Mouse (Mus musculus) intestine, embryonic 15.5 days (tissue): ENCODE results near the gene Cox11. TPM values are rescaled to one million over a fixed set of nuclear protein-coding genes. Genes with fewer than 3 reads are reported as not detected.

Experiments used
- ATAC-seq: fragments of 200-750 bp; cut with Nextera tagmentation; 2 replicates; pipeline ENCODE4 v1.8.0; 2017; ENCODE audit warnings: moderate TSS enrichment, moderate library complexity
- H3K27ac ChIP-seq: fragments of 300-500 bp; sonication (generic); 2 replicates; pipeline ENCODE4 v1.5.1; 2015; ENCODE audit warnings: mild to moderate bottlenecking, inconsistent platforms
- H3K27me3 ChIP-seq: fragments of 300-500 bp; sonication (generic); replicated peaks from 2 replicates; pipeline ENCODE4 v1.6.1; 2015; ENCODE audit warnings: inconsistent platforms
- H3K36me3 ChIP-seq: fragments of 300-500 bp; sonication (generic); 2 replicates; pipeline ENCODE4 v1.6.1; 2015; ENCODE audit warnings: inconsistent platforms
- H3K4me1 ChIP-seq: fragments of 300-500 bp; sonication (generic); replicated peaks from 2 replicates; pipeline ENCODE4 v1.6.1; 2015; ENCODE audit warnings: inconsistent platforms
- H3K4me2 ChIP-seq: fragments of 300-500 bp; sonication (generic); replicated peaks from 2 replicates; pipeline ENCODE4 v1.6.1; 2015; ENCODE audit warnings: mild to moderate bottlenecking, inconsistent platforms
- H3K4me3 ChIP-seq: fragments of 300-500 bp; sonication (generic); replicated peaks from 2 replicates; pipeline ENCODE4 v1.5.1; 2015; ENCODE audit warnings: inconsistent platforms
- H3K9ac ChIP-seq: fragments of 300-500 bp; sonication (generic); 2 replicates; pipeline ENCODE4 v1.6.1; 2015; ENCODE audit warnings: inconsistent platforms
- H3K9me3 ChIP-seq: fragments of 300-500 bp; sonication (generic); 2 replicates; pipeline ENCODE4 v1.6.1; 2016; ENCODE audit warnings: inconsistent platforms
- WGBS: fragments of 180-500 bp; shearing (Covaris S2); methylation state at CpG from one replicate; pipeline ENCODE4 v1.1.7; 2015; 5-methylcytosine and 5-hydroxymethylcytosine counted together
- polyA plus RNA-seq: library from polyadenylated mRNA; unstranded; fragments of >200 nt; fragmentation: Nextera tagmentation; extraction: Ambion mirVana; gene quantifications from 2 replicates; pipeline ENCODE4 v1.2.1, GENCODE M21; 2015

Cox11 gene
- polyA plus RNA-seq, result 34.0 and 35.9 TPM in 2 replicates

GRCm38 (mm10) chr11:90637440-90638311 lies at the start of gene Cox11, which contains the start of gene Stxbp4:
Gene Cox11 (plus strand): TSS chr11:90638173.
Gene Stxbp4 (minus strand): TSS chr11:90638084.
- Histone ChIP-seq H3K9me3 (no peaks in the 10 kb centered on the region), H3K4me2 (peak within 1 kb of the TSS; percentile 67), H3K27ac (peak within 1 kb of the TSS; percentile 90), H3K9ac (peak within 1 kb of the TSS; percentile 97), H3K27me3 (no peaks in the 10 kb centered on the region), H3K36me3 (no peaks in the 10 kb centered on the region), H3K4me1 (no peaks in the 10 kb centered on the region), H3K4me3 (peak within 1 kb of the TSS; percentile 99)
- ATAC-seq, result peak; percentile 98
- under 1% methylated on average over 48 of the region's 48 CpGs for WGBS

GRCm38 (mm10) chr11:90590996-90591395 lies 47.0 kb upstream of the Cox11 start:
- H3K4me1 ChIP-seq, result no peaks in the 10 kb centered on the region
- 93% methylated on average over 1 of the region's 1 CpGs for WGBS
- H3K4me3 ChIP-seq, result no peak overlapping the region
- no peak overlapping the region for H3K4me2 ChIP-seq
- no peak for ATAC-seq
- no peaks in the 10 kb centered on the region; the same call in 1 of the 2 replicates for H3K36me3 ChIP-seq
- H3K27ac ChIP-seq, result no peak overlapping the region
- H3K9me3 ChIP-seq, result no peaks in the 10 kb centered on the region
- no peaks in the 10 kb centered on the region for H3K27me3 ChIP-seq
- no peak overlapping the region for H3K9ac ChIP-seq

- H3K4me1 ChIP-seq, result no peaks in the 10 kb centered on the region
- 89% methylated on average over 1 of the region's 1 CpGs for WGBS
- H3K9me3 ChIP-seq, result no peaks in the 10 kb centered on the region
- ATAC-seq, result no peak
- H3K4me3 ChIP-seq, result no peak overlapping the region
- H3K9ac ChIP-seq, result no peak overlapping the region
- peaks cover 3% of the 10 kb centered on the region; the same call in 1 of the 2 replicates for H3K36me3 ChIP-seq
- no peaks in the 10 kb centered on the region for H3K27me3 ChIP-seq
- H3K4me2 ChIP-seq, result no peak overlapping the region
- no peak overlapping the region for H3K27ac ChIP-seq
Measured at GRCm38 (mm10) chr11:90595826-90596225, 42.1 kb upstream of the Cox11 start.

- Histone ChIP-seq H3K27ac (no peak overlapping the region), H3K4me3 (no peak overlapping the region), H3K4me1 (no peaks in the 10 kb centered on the region), H3K9me3 (no peaks in the 10 kb centered on the region), H3K27me3 (no peaks in the 10 kb centered on the region), H3K9ac (no peak overlapping the region), H3K4me2 (no peak overlapping the region), H3K36me3 (0 out of 2 replicates have a peak, but pooled peaks cover 3% of the 10 kb centered on the region)
- no peak for ATAC-seq
- WGBS, result 54% methylated on average over 2 of the region's 2 CpGs
Measured at GRCm38 (mm10) chr11:90603066-90603465, 34.9 kb upstream of the Cox11 start.

- Histone ChIP-seq H3K36me3 (no peaks in the 10 kb centered on the region), H3K9ac (no peak overlapping the region), H3K4me2 (no peak overlapping the region), H3K4me1 (no peaks in the 10 kb centered on the region), H3K27me3 (no peaks in the 10 kb centered on the region), H3K27ac (no peak overlapping the region), H3K9me3 (no peaks in the 10 kb centered on the region), H3K4me3 (no peak overlapping the region)
- no peak for ATAC-seq
Measured at GRCm38 (mm10) chr11:90612118-90612517, 25.9 kb upstream of the Cox11 start.

GRCm38 (mm10) chr11:90614743-90615142 lies 23.2 kb upstream of the Cox11 start:
- Histone ChIP-seq H3K4me3 (no peak overlapping the region), H3K27me3 (no peaks in the 10 kb centered on the region), H3K4me1 (no peaks in the 10 kb centered on the region), H3K4me2 (no peak overlapping the region), H3K36me3 (no peaks in the 10 kb centered on the region), H3K27ac (no peak overlapping the region), H3K9ac (no peak overlapping the region), H3K9me3 (no peaks in the 10 kb centered on the region)
- WGBS, result 88% methylated on average over 6 of the region's 6 CpGs
- no peak for ATAC-seq

DNA sequence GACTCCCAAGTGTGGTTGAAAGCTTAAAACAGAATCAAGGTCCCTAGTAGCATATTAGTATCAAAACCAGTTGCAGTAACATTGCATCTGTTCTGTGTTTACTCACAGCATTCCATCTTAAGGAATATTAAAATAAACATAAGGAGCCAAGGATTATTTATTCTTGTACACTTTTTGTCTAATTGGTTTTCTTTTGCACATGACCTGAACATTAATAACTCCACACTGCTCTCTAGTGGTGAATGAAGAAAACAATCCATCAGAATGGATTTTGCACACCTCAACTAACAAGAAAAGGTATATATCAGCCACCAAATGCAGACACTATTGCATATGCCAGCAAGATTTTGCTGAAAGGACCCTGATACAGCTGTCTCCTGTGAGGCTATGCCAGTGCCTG lies 21.5 kb upstream of the Cox11 start:
- no peak for ATAC-seq
- H3K9me3 ChIP-seq, result no peaks in the 10 kb centered on the region

DNA sequence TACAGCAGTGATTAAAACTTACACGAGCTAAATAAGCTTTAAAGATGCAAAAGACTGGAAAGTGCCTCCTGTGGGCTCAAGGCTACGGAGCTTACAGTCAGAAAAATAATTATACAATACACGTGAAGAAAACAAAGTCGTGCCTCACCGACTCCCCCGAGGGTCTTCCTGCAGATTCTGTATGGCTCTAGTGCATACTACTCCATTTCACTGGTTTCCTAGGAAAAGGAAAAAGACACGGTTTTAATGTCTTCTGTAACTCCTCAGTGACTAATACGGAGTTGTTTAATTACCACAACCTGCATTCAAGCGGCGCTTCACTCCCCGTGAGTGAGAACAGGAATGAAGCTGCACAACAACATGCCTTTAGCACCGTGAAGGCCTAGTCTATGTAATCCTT lies 15.9 kb upstream of the Cox11 start:
- Histone ChIP-seq H3K36me3 (no peaks in the 10 kb centered on the region), H3K27me3 (no peaks in the 10 kb centered on the region), H3K4me3 (no peak overlapping the region), H3K27ac (no peak overlapping the region), H3K9ac (no peak overlapping the region), H3K9me3 (no peaks in the 10 kb centered on the region), H3K4me1 (no peaks in the 10 kb centered on the region), H3K4me2 (no peak overlapping the region)
- WGBS, result 91% methylated on average over 12 of the region's 12 CpGs
- no peak for ATAC-seq

More for the DNA sequence above, 21.5 kb upstream of the Cox11 start:
- Histone ChIP-seq H3K9ac (no peak overlapping the region), H3K4me1 (no peaks in the 10 kb centered on the region), H3K27ac (no peak overlapping the region), H3K27me3 (no peaks in the 10 kb centered on the region), H3K36me3 (no peaks in the 10 kb centered on the region), H3K4me3 (no peak overlapping the region), H3K4me2 (no peak overlapping the region)

GRCm38 (mm10) chr11:90622500-90622899 lies 15.5 kb upstream of the Cox11 start:
- no peaks in the 10 kb centered on the region for H3K36me3 ChIP-seq
- H3K27me3 ChIP-seq, result no peaks in the 10 kb centered on the region
- no peak for ATAC-seq
- H3K4me3 ChIP-seq, result no peak overlapping the region
- H3K4me1 ChIP-seq, result no peaks in the 10 kb centered on the region
- no peaks in the 10 kb centered on the region for H3K9me3 ChIP-seq
- no peak overlapping the region for H3K27ac ChIP-seq
- WGBS, result 91% methylated on average over 7 of the region's 7 CpGs
- H3K4me2 ChIP-seq, result no peak overlapping the region
- no peak overlapping the region for H3K9ac ChIP-seq

DNA sequence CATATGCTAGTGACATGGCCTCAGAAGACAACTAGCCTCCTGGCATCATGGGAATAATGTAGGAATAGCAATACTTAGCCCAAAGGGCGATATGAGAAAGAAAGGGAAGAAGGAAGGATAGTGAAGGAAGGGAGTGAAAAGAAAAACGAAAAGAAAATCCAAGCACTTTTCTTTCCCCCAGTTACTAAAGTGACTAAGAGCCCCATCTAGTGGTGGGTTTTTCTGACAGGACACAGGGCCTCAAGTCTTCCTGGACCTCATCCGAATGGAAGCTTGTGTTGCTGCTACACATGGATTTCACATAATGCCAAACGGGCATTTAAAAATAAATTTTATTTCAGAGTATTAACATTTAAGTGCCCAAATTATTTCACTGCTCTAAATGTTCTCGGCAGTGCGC lies 14.5 kb upstream of the Cox11 start:
- Histone ChIP-seq H3K9ac (no peak overlapping the region), H3K4me2 (no peak overlapping the region), H3K9me3 (no peaks in the 10 kb centered on the region), H3K27ac (no peak overlapping the region), H3K27me3 (no peaks in the 10 kb centered on the region), H3K4me1 (no peaks in the 10 kb centered on the region), H3K4me3 (no peak overlapping the region), H3K36me3 (no peaks in the 10 kb centered on the region)
- 57% methylated on average over 6 of the region's 6 CpGs for WGBS
- ATAC-seq, result no peak

GRCm38 (mm10) chr11:90625174-90625573 lies 12.8 kb upstream of the Cox11 start:
- H3K36me3 ChIP-seq, result no peaks in the 10 kb centered on the region
- no peak overlapping the region for H3K4me2 ChIP-seq
- no peaks in the 10 kb centered on the region for H3K27me3 ChIP-seq
- H3K4me3 ChIP-seq, result no peak overlapping the region
- no peaks in the 10 kb centered on the region for H3K4me1 ChIP-seq
- H3K27ac ChIP-seq, result no peak overlapping the region
- no peak overlapping the region for H3K9ac ChIP-seq
- no peak for ATAC-seq
- H3K9me3 ChIP-seq, result no peaks in the 10 kb centered on the region
- 88% methylated on average over 1 of the region's 1 CpGs for WGBS

DNA sequence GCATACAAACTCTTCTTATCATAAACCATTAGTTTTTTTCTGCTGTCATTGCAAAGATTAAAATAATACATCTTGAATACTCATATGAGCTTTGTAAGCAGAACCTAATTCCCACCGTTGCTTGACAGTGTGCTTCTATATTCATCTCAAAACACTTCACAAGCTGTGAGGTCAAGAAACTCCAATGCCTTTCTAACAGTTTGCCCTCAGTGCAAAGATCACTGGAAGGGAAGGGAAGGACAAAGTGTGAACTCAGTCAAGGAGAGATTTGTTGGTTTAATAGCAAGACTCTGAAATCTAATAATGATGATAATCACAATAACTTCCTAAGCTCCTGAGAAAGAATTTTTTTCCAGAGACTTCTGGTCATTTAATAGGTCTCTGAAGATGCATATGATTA lies 10.2 kb upstream of the Cox11 start:
- H3K4me2 ChIP-seq, result no peak overlapping the region
- no peak overlapping the region for H3K4me3 ChIP-seq
- H3K27me3 ChIP-seq, result no peaks in the 10 kb centered on the region
- H3K9ac ChIP-seq, result no peak overlapping the region
- H3K36me3 ChIP-seq, result no peaks in the 10 kb centered on the region
- H3K27ac ChIP-seq, result no peak overlapping the region
- 79% methylated on average over 1 of the region's 1 CpGs for WGBS
- no peaks in the 10 kb centered on the region for H3K4me1 ChIP-seq
- H3K9me3 ChIP-seq, result no peaks in the 10 kb centered on the region
- no peak for ATAC-seq

DNA sequence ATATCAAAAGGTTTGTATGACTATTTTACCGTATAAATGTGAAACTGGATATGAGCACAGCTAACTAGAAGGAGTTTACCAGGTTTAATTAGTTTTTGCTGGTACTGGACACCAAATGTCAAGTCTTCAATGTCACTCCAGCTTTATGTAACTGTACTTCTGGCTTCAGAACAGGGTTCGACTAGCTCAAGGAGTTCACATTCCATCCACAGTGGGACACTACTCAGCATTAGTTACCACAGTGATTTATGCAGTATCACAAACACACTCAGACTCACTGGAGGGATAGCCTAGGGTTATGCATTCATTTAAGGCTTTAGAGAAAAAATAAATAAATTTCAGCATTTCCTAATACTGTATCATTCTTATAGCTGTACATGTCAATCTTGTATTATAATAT lies 5.5 kb upstream of the Cox11 start:
- ATAC-seq, result no peak
- no peaks in the 10 kb centered on the region for H3K9me3 ChIP-seq
- no peak overlapping the region for H3K4me2 ChIP-seq
- H3K27me3 ChIP-seq, result no peaks in the 10 kb centered on the region
- no peak overlapping the region for H3K9ac ChIP-seq
- no peak overlapping the region for H3K27ac ChIP-seq
- WGBS, result 83% methylated on average over 2 of the region's 2 CpGs
- H3K36me3 ChIP-seq, result no peaks in the 10 kb centered on the region
- H3K4me3 ChIP-seq, result no peak overlapping the region
- no peaks in the 10 kb centered on the region for H3K4me1 ChIP-seq
